Comparison of ENCODE assay signal across 8 mouse cellular contexts in the genomic region with DNA sequence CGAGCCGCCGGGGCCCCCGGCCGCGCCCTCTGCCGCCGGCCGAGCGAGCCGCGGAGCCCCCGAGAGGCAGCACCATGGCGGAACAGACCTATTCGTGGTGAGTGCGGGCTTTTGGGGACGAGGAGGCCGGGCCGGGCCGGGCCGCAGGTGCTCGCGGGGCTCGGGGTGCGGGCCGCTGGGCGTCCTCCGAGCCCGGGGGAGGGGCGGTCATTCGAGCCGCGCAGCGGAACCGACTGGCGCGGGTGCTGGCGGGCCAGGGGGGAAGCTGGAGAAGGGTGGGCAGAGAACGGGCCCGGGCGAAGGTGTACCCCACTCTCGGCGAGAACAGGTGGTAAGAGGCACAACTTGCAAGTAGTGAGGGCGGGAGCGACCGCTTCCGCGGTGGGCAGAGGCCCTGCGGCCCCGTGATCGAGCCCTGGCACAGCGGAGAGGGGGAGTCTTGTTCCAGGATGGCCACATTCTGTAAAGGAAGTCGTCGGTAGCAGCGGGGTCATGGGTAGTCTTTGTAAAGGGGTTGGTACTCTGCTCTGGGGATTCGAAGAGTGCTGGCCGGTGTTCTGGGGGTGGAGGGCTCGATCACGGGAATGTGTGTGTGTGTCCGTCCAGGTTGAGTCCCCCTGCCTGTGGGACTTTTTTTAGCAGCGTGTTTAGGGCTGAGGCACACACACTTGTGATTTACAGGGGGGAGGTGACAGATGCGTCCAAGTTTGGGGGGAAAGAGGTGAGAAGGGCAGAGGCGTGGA. TPM values are rescaled to one million over a fixed set of nuclear protein-coding genes. Genes with fewer than 3 reads are reported as not detected.
DNase-seq lines count a peak whose midpoint lies in the region; ATAC-seq lines count a peak whose summit lies in the region.

No protein-coding gene starts in this region.

- under 1% methylated on average over 59 of the region's 63 CpGs for WGBS in intestine, embryonic 14.5 days
- WGBS in limb, embryonic 10.5 days: under 1% methylated on average over 63 of the region's 63 CpGs
- under 1% methylated on average over 63 of the region's 63 CpGs for WGBS in midbrain, embryonic 10.5 days

- intact Hi-C loops in gastrocnemius, postnatal 14 days (cut with DNase I; ENCODE audit: low total_unique reads): no loop called here

- peak overlapping the region; percentile 98 for H3K4me3 ChIP-seq in intestine, embryonic 14.5 days (ENCODE audit: low read depth, low read length)
- peak overlapping the region; percentile 100 for H3K4me3 ChIP-seq in limb, embryonic 10.5 days
- peak overlapping the region; percentile 100 for H3K4me3 ChIP-seq in midbrain, embryonic 10.5 days

- peak overlapping the region; percentile 90 for H3K27ac ChIP-seq in intestine, embryonic 14.5 days (ENCODE audit: low read depth)
- peak overlapping the region; percentile 98 for H3K27ac ChIP-seq in limb, embryonic 10.5 days
- H3K27ac ChIP-seq in midbrain, embryonic 10.5 days (replicated peaks): peak overlapping the region; percentile 98

- H3K27me3 ChIP-seq in intestine, embryonic 14.5 days (replicated peaks; ENCODE audit: control insufficient read depth, insufficient read depth, low read length): no peaks in the 10 kb centered on the region
- no peaks in the 10 kb centered on the region for H3K27me3 ChIP-seq in limb, embryonic 10.5 days (ENCODE audit: low read depth, poor library complexity, severe bottlenecking)
- H3K27me3 ChIP-seq in midbrain, embryonic 10.5 days (ENCODE audit: low read depth, poor library complexity, severe bottlenecking): peaks cover 11% of the 10 kb centered on the region; the same call in 1 of the 2 replicates

- peak overlapping the region; percentile 88 for H3K4me2 ChIP-seq in intestine, embryonic 14.5 days (ENCODE audit: low read length)

- ATAC-seq in intestine, embryonic 14.5 days (replicated peaks; ENCODE audit: low FRiP score, low TSS enrichment, low read depth): peak; percentile 17

- H3K9me3 ChIP-seq in intestine, embryonic 14.5 days (ENCODE audit: control insufficient read depth, low read length): no peaks in the 10 kb centered on the region
- H3K9me3 ChIP-seq in limb, embryonic 10.5 days (replicated peaks): no peaks in the 10 kb centered on the region
- H3K9me3 ChIP-seq in midbrain, embryonic 10.5 days (replicated peaks): no peaks in the 10 kb centered on the region

- H3K36me3 ChIP-seq in intestine, embryonic 14.5 days (ENCODE audit: control insufficient read depth, insufficient read depth, low read length): no peaks in the 10 kb centered on the region
- 0 out of 2 replicates have a peak, but pooled peaks cover under 1% of the 10 kb centered on the region for H3K36me3 ChIP-seq in limb, embryonic 10.5 days
- H3K36me3 ChIP-seq in midbrain, embryonic 10.5 days: 0 out of 2 replicates have a peak, but pooled peaks cover 3% of the 10 kb centered on the region

- H3K4me1 ChIP-seq in intestine, embryonic 14.5 days (replicated peaks; ENCODE audit: control insufficient read depth, insufficient read depth, low read length): peaks cover 15% of the 10 kb centered on the region
- H3K4me1 ChIP-seq in limb, embryonic 10.5 days: peaks cover 28% of the 10 kb centered on the region
- H3K4me1 ChIP-seq in midbrain, embryonic 10.5 days: peaks cover 37% of the 10 kb centered on the region

- peak; percentile 97 for DNase-seq in heart, adult 11 months
- DNase-seq in heart, adult 8-10 months (ENCODE audit: low spot score): no peak
- DNase-seq in embryo, embryonic 10.5 days (ENCODE audit: low spot score): peak; percentile 59
- DNase-seq in gastrocnemius, postnatal 14 days: peak; percentile 70
- peak; percentile 82 for DNase-seq in intestine, embryonic 14.5 days (ENCODE audit: low spot score)
- DNase-seq in limb, embryonic 10.5 days (ENCODE audit: low spot score): peak; percentile 71
- DNase-seq in midbrain, embryonic 10.5 days (ENCODE audit: low spot score): no peak
- peak; percentile 47 for DNase-seq in right cerebral cortex, postnatal 4 days

- H3K9ac ChIP-seq in intestine, embryonic 14.5 days (ENCODE audit: low read length): peak overlapping the region; percentile 98

RNA-seq across cellular contexts. Expression of a gene that starts 0.8 kb away (rescaled TPM):
- 10 to 100 TPM; 26.3 to 31.9 (median 29.0) TPM for total RNA-seq in heart, adult 8-10 months (2022)
- 10 to 100 TPM; 24.5 to 28.6 TPM for total RNA-seq in gastrocnemius, postnatal 14 days (2021)
- polyA plus RNA-seq in intestine, embryonic 14.5 days (2014; fragmentation: Nextera tagmentation; extraction: Ambion mirVana): 21.1 and 21.5 TPM in 2 replicates
- polyA plus RNA-seq in limb, embryonic 10.5 days (2016; fragmentation: Nextera tagmentation; extraction: Ambion mirVana): 15.2 and 15.3 TPM in 2 replicates
- polyA plus RNA-seq in midbrain, embryonic 10.5 days (2016; fragmentation: Nextera tagmentation; extraction: Ambion mirVana): 11.5 and 12.0 TPM in 2 replicates

RNA-seq across cellular contexts. Expression of a gene that starts 40.8 kb away (rescaled TPM):
- total RNA-seq in heart, adult 8-10 months (2022): not detected
- total RNA-seq in gastrocnemius, postnatal 14 days (2021): not detected
- 8.4 and 10.0 TPM in 2 replicates for polyA plus RNA-seq in intestine, embryonic 14.5 days (2014; fragmentation: Nextera tagmentation; extraction: Ambion mirVana)
- 0.09 and 0.11 TPM in 2 replicates for polyA plus RNA-seq in limb, embryonic 10.5 days (2016; fragmentation: Nextera tagmentation; extraction: Ambion mirVana)
- 0.06 TPM in 1 of 2 replicates, not detected in the other for polyA plus RNA-seq in midbrain, embryonic 10.5 days (2016; fragmentation: Nextera tagmentation; extraction: Ambion mirVana)

Comparison
In these comparisons a context has a peak if more than half of its experiments do, and no peak if none do; other contexts are left out.
1. DNase-seq: peak in heart, adult 11 months (single experiment), embryo, embryonic 10.5 days (single experiment), gastrocnemius, postnatal 14 days (single experiment), intestine, embryonic 14.5 days (single experiment), limb, embryonic 10.5 days (single experiment) and right cerebral cortex, postnatal 4 days (single experiment); none in heart, adult 8-10 months (single experiment) and midbrain, embryonic 10.5 days (single experiment).
2. Peak in every context shown above with its lines, with median percentiles within 50 percentile points of each other: H3K27ac ChIP-seq and H3K4me3 ChIP-seq.